Mouse (Mus musculus): ENCODE data around the gene Msi1. TPM values are rescaled to one million over a fixed set of nuclear protein-coding genes. Genes with fewer than 3 reads are reported as not detected.
"Not testable (repeated sequence)": the region's sequence is repeated elsewhere in the genome, so short reads cannot be mapped to it uniquely, and the experiment has no call there.

The Msi1 gene
- polyA plus RNA-seq, 1 experiment from 2014 or later, result 2.0 TPM

- H3K4me2 ChIP-seq, result peak overlapping the region; percentile 13; the same call in 1 of the 2 replicates
- no peaks in the 10 kb centered on the region for H3K36me3 ChIP-seq
- WGBS, result 38% methylated on average over 5 of the region's 5 CpGs
- H3K9ac ChIP-seq, result 0 out of 2 replicates have a peak overlapping the region, but pooled peaks have one; percentile 21
- no peak overlapping the region for H3K4me3 ChIP-seq
- ATAC-seq (replicated peaks; ENCODE audit: insufficient number of reproducible peaks, insufficient read depth, low FRiP score, low read depth), result no peak
- H3K4me1 ChIP-seq (replicated peaks), result peaks cover 36% of the 10 kb centered on the region
- no peaks in the 10 kb centered on the region for H3K9me3 ChIP-seq (replicated peaks)
- H3K27ac ChIP-seq, result peak overlapping the region; percentile 79
- no peaks in the 10 kb centered on the region for H3K27me3 ChIP-seq
Measured at GRCm38 (mm10) chr5:115493441-115493840, 64.0 kb downstream of the Msi1 start.

GRCm38 (mm10) chr5:115495618-115496017 is 66.2 kb downstream of the Msi1 start:
- H3K4me2 ChIP-seq; H3K4me3 ChIP-seq; H3K36me3 ChIP-seq; ATAC-seq (replicated peaks; ENCODE audit: insufficient number of reproducible peaks, insufficient read depth, low FRiP score, low read depth); H3K9me3 ChIP-seq (replicated peaks); H3K27ac ChIP-seq; H3K9ac ChIP-seq; H3K27me3 ChIP-seq: not testable (repeated sequence)
- peaks cover 30% of the 10 kb centered on the region for H3K4me1 ChIP-seq (replicated peaks)
- 91% methylated on average over 3 of the region's 3 CpGs for WGBS

DNA sequence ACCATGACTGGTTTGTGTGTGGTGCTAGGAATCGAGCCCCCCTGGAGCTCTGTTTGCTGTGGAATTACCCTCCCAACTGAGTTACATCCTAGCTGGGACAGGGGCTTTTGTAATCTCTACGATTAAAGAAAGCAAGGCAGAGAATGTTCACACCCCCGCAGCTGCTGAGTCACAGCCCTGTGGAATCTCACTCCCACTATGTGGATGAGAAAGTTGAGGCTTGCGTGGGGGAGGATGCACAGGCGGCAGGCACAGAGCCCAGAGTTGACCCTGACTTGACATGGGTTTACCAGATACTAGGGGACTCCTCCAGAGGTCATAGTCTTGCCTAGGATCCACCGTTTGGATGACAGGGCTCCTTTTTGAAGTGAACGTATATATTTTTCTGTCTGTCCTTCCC is 67.6 kb downstream of the Msi1 start:
- Histone ChIP-seq H3K4me2 (no peak overlapping the region), H3K27ac (no peak overlapping the region), H3K4me3 (no peak overlapping the region), H3K9ac (no peak overlapping the region), H3K9me3 (replicated peaks) (no peaks in the 10 kb centered on the region), H3K27me3 (no peaks in the 10 kb centered on the region), H3K4me1 (replicated peaks) (peaks cover 17% of the 10 kb centered on the region), H3K36me3 (no peaks in the 10 kb centered on the region)
- no peak for ATAC-seq (replicated peaks; ENCODE audit: insufficient number of reproducible peaks, insufficient read depth, low FRiP score, low read depth)
- WGBS, result 62% methylated on average over 7 of the region's 7 CpGs

DNA sequence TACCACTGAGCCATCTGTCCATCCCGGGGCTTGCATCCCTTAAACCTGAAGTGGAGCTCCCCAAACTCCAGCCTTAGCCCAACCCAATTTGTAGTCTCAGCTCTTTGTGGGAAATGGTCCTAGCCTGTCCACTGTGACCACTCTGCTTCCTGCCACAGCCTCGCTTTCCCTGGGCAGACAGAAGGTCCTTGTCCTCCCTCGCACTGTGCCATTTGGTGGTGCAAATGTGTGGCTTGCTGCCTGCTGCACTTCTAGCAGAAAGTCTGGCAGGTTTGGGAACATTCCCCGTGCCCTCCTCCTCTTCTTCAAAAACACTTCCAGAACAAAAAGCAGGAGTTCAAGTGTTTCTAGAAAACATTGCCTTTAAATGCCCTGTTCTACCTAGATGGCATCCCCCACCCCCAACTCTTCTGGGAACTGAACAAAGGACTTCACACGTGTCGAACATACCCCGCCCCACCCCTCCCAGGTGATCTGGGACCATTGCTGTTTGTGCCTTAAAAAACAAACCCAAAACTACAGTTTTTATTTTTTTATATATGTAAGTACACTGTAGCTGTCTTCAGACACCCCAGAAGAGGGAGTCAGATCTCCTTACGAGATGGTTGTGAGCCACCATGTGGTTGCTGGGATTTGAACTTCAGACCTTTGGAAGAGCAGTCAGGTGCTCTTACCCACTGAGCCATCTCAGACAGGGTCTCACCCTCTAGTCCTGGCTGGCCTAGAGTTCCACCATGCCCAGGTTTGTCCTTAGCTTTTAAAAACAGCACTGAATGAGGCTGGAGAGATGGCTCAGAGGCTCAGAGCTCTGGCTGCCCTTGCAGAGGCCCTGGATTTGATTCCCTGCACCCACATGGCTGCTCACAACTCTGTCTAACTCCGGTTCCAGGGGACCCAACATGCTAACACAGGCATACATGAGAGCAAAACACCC is 69.2 kb downstream of the Msi1 start:
- Histone ChIP-seq H3K4me3 (no peak overlapping the region), H3K4me2 (no peak overlapping the region), H3K36me3 (no peaks in the 10 kb centered on the region), H3K4me1 (replicated peaks) (peaks cover 5% of the 10 kb centered on the region), H3K9me3 (replicated peaks) (no peaks in the 10 kb centered on the region), H3K9ac (no peak overlapping the region), H3K27me3 (no peaks in the 10 kb centered on the region), H3K27ac (no peak overlapping the region)
- 50% methylated on average over 9 of the region's 9 CpGs for WGBS
- ATAC-seq (replicated peaks; ENCODE audit: insufficient number of reproducible peaks, insufficient read depth, low FRiP score, low read depth), result no peak

- ATAC-seq (replicated peaks; ENCODE audit: insufficient number of reproducible peaks, insufficient read depth, low FRiP score, low read depth), result no peak
- Histone ChIP-seq H3K4me2 (no peak overlapping the region), H3K4me3 (no peak overlapping the region), H3K27me3 (no peaks in the 10 kb centered on the region), H3K9me3 (replicated peaks) (no peaks in the 10 kb centered on the region), H3K36me3 (no peaks in the 10 kb centered on the region), H3K9ac (no peak overlapping the region), H3K4me1 (replicated peaks) (no peaks in the 10 kb centered on the region), H3K27ac (no peak overlapping the region)
- 72% methylated on average over 12 of the region's 12 CpGs for WGBS
Measured at GRCm38 (mm10) chr5:115500383-115500935, 71.1 kb downstream of the Msi1 start.

DNA sequence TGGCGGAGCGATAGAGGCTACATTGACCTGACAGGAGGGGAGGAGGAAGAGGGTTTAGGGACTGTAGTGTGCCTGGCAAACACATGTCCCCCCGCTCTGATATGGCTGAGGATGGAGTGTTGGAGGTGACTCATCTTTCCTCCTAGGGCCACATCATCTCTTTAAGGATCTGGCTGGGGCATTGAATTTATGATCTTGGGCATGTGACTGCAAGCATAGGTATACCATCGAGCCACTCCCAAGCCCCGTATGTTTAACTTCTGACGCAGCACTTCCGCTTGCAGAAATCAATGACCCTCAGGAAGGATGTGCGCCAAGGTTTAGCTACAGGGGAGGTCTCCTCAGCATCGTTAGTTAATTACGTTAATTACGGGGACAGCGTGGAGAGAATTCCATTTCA is 73.6 kb downstream of the Msi1 start:
- 50% methylated on average over 12 of the region's 12 CpGs for whole genome bisulfite sequencing

More for the DNA sequence above, 73.6 kb downstream of the Msi1 start:
- H3K27me3 ChIP-seq, result no peaks in the 10 kb centered on the region
- H3K36me3 ChIP-seq, result no peaks in the 10 kb centered on the region
- no peak overlapping the region for H3K4me2 ChIP-seq
- H3K4me1 ChIP-seq (replicated peaks), result peaks cover 10% of the 10 kb centered on the region
- no peak overlapping the region for H3K27ac ChIP-seq
- no peak overlapping the region for H3K9ac ChIP-seq
- ATAC-seq (replicated peaks; ENCODE audit: insufficient number of reproducible peaks, insufficient read depth, low FRiP score, low read depth), result no peak
- H3K9me3 ChIP-seq (replicated peaks), result no peaks in the 10 kb centered on the region
- no peak overlapping the region for H3K4me3 ChIP-seq

Other genes starting within 250 kb of the Msi1 start
- 0.96 and 1.2 TPM in 2 replicates for gene Cabp1, start 235.2 kb upstream of the Msi1 start, polyA plus RNA-seq (2015; fragmentation: Nextera tagmentation; extraction: Ambion mirVana)
- gene Pop5, start 193.8 kb upstream of the Msi1 start, polyA plus RNA-seq (2015; fragmentation: Nextera tagmentation; extraction: Ambion mirVana), result 56.2 and 60.3 TPM in 2 replicates
- gene Rnf10, start 156.7 kb upstream of the Msi1 start, polyA plus RNA-seq (2015; fragmentation: Nextera tagmentation; extraction: Ambion mirVana), result 131 and 156 TPM in 2 replicates
- gene Coq5, start 149.9 kb upstream of the Msi1 start, polyA plus RNA-seq (2015; fragmentation: Nextera tagmentation; extraction: Ambion mirVana), result 72.3 and 83.3 TPM in 2 replicates
- 1,079 and 1,146 TPM in 2 replicates for gene Dynll1, start 128.6 kb upstream of the Msi1 start, polyA plus RNA-seq (2015; fragmentation: Nextera tagmentation; extraction: Ambion mirVana)
- 99.0 and 118 TPM in 2 replicates for gene Srsf9, start 102.4 kb upstream of the Msi1 start, polyA plus RNA-seq (2015; fragmentation: Nextera tagmentation; extraction: Ambion mirVana)
- 21.5 and 23.7 TPM in 2 replicates for gene Gatc, start 88.4 kb upstream of the Msi1 start, polyA plus RNA-seq (2015; fragmentation: Nextera tagmentation; extraction: Ambion mirVana)
- gene Triap1, start 88.4 kb upstream of the Msi1 start, polyA plus RNA-seq (2015; fragmentation: Nextera tagmentation; extraction: Ambion mirVana), result 35.2 and 39.2 TPM in 2 replicates
- 1,326 and 1,479 TPM in 2 replicates for gene Cox6a1, start 80.6 kb upstream of the Msi1 start, polyA plus RNA-seq (2015; fragmentation: Nextera tagmentation; extraction: Ambion mirVana)
- gene Pla2g1b, start 36.7 kb downstream of the Msi1 start, polyA plus RNA-seq (2015; fragmentation: Nextera tagmentation; extraction: Ambion mirVana), result 0.32 and 0.52 TPM in 2 replicates
- 20.9 TPM in 2 replicates for gene Sirt4, start 55.1 kb downstream of the Msi1 start, polyA plus RNA-seq (2015; fragmentation: Nextera tagmentation; extraction: Ambion mirVana)
- 33.5 and 46.2 TPM in 2 replicates for gene Pxn, start 77.1 kb downstream of the Msi1 start, polyA plus RNA-seq (2015; fragmentation: Nextera tagmentation; extraction: Ambion mirVana)
- 925 and 1,001 TPM in 2 replicates for gene Rplp0, start 129.9 kb downstream of the Msi1 start, polyA plus RNA-seq (2015; fragmentation: Nextera tagmentation; extraction: Ambion mirVana)
- 20.9 and 28.8 TPM in 2 replicates for gene Gcn1l1, start 135.7 kb downstream of the Msi1 start, polyA plus RNA-seq (2015; fragmentation: Nextera tagmentation; extraction: Ambion mirVana)
- 13.7 and 15.0 TPM in 2 replicates for gene Rab35, start 202.3 kb downstream of the Msi1 start, polyA plus RNA-seq (2015; fragmentation: Nextera tagmentation; extraction: Ambion mirVana)

Measured in heart, embryonic 15.5 days (tissue).